Mouse (Mus musculus): Measurements from ENCODE around the gene Lifr. TPM values are rescaled to one million over a fixed set of nuclear protein-coding genes. Genes with fewer than 3 reads are reported as not detected.

Gene Lifr
- polyA plus RNA-seq, 1 experiment from 2014 or later, result 24.6 TPM

- ATAC-seq (ENCODE audit: insufficient number of reproducible peaks, low FRiP score, low TSS enrichment, low read depth), result no peak
- H3K27ac ChIP-seq (replicated peaks; ENCODE audit: low read depth, low read length), result no peak overlapping the region
- H3K4me2 ChIP-seq (ENCODE audit: low read depth, severe bottlenecking), result no peak overlapping the region
- H3K4me3 ChIP-seq (ENCODE audit: low read depth, low read length), result no peak overlapping the region
- H3K36me3 ChIP-seq (ENCODE audit: control insufficient read depth, insufficient read depth, low read length), result no peaks in the 10 kb centered on the region
- H3K4me1 ChIP-seq (ENCODE audit: control insufficient read depth, insufficient read depth, low read length), result peaks cover 7% of the 10 kb centered on the region
- H3K27me3 ChIP-seq (ENCODE audit: control insufficient read depth, insufficient read depth, low read length), result no peaks in the 10 kb centered on the region
- DNase-seq (ENCODE audit: low spot score), result no peak
- no peaks in the 10 kb centered on the region for H3K9me3 ChIP-seq (ENCODE audit: control insufficient read depth, low read length)
- WGBS, result 76% methylated on average over 2 of the region's 2 CpGs
- no peak overlapping the region for H3K9ac ChIP-seq (ENCODE audit: low read length)
Measured at GRCm38 (mm10) chr15:7060522-7060921, 29.9 kb upstream of the Lifr start.

GRCm38 (mm10) chr15:7061995-7062697 lies 28.3 kb upstream of the Lifr start:
- peak; percentile 40 for DNase-seq (ENCODE audit: low spot score)

DNA sequence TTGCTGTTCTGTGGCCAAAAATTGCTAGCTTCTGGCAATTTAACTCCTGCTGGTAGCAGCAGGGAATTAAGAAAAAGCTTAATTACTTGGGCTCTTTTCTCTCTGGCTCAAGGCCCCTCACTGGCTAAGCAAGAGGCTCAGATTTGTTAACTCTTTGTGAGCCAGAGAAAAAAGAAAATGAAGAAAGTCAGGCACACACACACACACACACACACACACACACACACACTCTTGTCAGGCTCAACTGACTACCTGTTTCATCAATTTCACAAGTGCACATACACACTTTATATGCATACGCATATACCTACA lies 27.8 kb upstream of the Lifr start:
- ATAC-seq (ENCODE audit: insufficient number of reproducible peaks, low FRiP score, low TSS enrichment, low read depth) (peak; percentile 21; the same call in 1 of the 2 replicates), DNase-seq (ENCODE audit: low spot score) (no peak)
- H3K4me2 ChIP-seq (ENCODE audit: low read depth, severe bottlenecking), result no peak overlapping the region
- no peaks in the 10 kb centered on the region for H3K9me3 ChIP-seq (ENCODE audit: control insufficient read depth, low read length)
- no peak overlapping the region for H3K4me3 ChIP-seq (ENCODE audit: low read depth, low read length)
- H3K9ac ChIP-seq (ENCODE audit: low read length), result no peak overlapping the region
- no peaks in the 10 kb centered on the region for H3K27me3 ChIP-seq (ENCODE audit: control insufficient read depth, insufficient read depth, low read length)
- no peaks in the 10 kb centered on the region for H3K36me3 ChIP-seq (ENCODE audit: control insufficient read depth, insufficient read depth, low read length)
- H3K4me1 ChIP-seq (ENCODE audit: control insufficient read depth, insufficient read depth, low read length), result peaks cover 7% of the 10 kb centered on the region
- 97% methylated on average over 1 of the region's 1 CpGs for WGBS
- no peak overlapping the region for H3K27ac ChIP-seq (replicated peaks; ENCODE audit: low read depth, low read length)

More at GRCm38 (mm10) chr15:7061995-7062697, 28.3 kb upstream of the Lifr start:
- 14% methylated on average over 4 of the region's 4 CpGs for WGBS
- Histone ChIP-seq H3K27me3 (ENCODE audit: control insufficient read depth, insufficient read depth, low read length) (no peaks in the 10 kb centered on the region), H3K36me3 (ENCODE audit: control insufficient read depth, insufficient read depth, low read length) (no peaks in the 10 kb centered on the region), H3K27ac (replicated peaks; ENCODE audit: low read depth, low read length) (peak overlapping the region; percentile 57), H3K4me2 (ENCODE audit: low read depth, severe bottlenecking) (no peak overlapping the region), H3K9ac (ENCODE audit: low read length) (no peak overlapping the region), H3K9me3 (ENCODE audit: control insufficient read depth, low read length) (no peaks in the 10 kb centered on the region), H3K4me1 (ENCODE audit: control insufficient read depth, insufficient read depth, low read length) (peaks cover 7% of the 10 kb centered on the region), H3K4me3 (ENCODE audit: low read depth, low read length) (no peak overlapping the region)
- peak; percentile 31; the same call in 1 of the 2 replicates for ATAC-seq (ENCODE audit: insufficient number of reproducible peaks, low FRiP score, low TSS enrichment, low read depth)

GRCm38 (mm10) chr15:7063521-7064240 lies 26.7 kb upstream of the Lifr start:
- no peak for ATAC-seq (ENCODE audit: insufficient number of reproducible peaks, low FRiP score, low TSS enrichment, low read depth)
- no peaks in the 10 kb centered on the region for H3K9me3 ChIP-seq (ENCODE audit: control insufficient read depth, low read length)
- H3K4me1 ChIP-seq (ENCODE audit: control insufficient read depth, insufficient read depth, low read length), result peaks cover 7% of the 10 kb centered on the region
- H3K4me3 ChIP-seq (ENCODE audit: low read depth, low read length), result no peak overlapping the region
- H3K9ac ChIP-seq (ENCODE audit: low read length), result no peak overlapping the region
- WGBS, result 70% methylated on average over 9 of the region's 9 CpGs
- no peak overlapping the region for H3K4me2 ChIP-seq (ENCODE audit: low read depth, severe bottlenecking)
- no peak for DNase-seq (ENCODE audit: low spot score)
- H3K27ac ChIP-seq (replicated peaks; ENCODE audit: low read depth, low read length), result no peak overlapping the region
- no peaks in the 10 kb centered on the region for H3K27me3 ChIP-seq (ENCODE audit: control insufficient read depth, insufficient read depth, low read length)
- no peaks in the 10 kb centered on the region for H3K36me3 ChIP-seq (ENCODE audit: control insufficient read depth, insufficient read depth, low read length)

DNA sequence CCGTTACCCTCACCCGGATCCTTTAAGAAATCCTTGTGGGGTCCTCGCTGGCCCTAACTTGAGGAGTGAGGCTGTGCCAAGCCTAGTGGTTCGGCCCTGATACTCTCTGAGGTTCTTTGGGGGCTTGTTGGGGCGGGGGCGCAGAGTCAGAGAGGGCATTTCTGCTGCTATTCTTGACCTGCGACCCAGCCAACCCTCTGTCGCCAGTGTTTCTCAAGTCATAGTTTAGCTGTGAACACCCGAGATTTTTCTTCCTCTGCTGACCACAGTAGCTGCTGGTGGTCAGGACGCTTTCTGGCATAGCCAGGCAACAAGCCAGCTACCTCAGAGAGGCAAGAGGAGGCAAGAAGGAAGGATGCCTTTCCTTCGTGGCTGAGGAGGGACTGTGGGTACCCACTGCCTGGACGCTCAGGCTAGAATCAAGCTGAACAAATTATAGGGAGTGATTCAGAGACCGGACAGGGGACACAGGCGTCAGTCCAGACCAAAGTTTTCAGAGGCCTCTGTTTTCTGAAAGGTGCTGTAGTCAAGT lies 25.4 kb upstream of the Lifr start:
- Histone ChIP-seq H3K27me3 (ENCODE audit: control insufficient read depth, insufficient read depth, low read length) (no peaks in the 10 kb centered on the region), H3K4me1 (ENCODE audit: control insufficient read depth, insufficient read depth, low read length) (peaks cover 7% of the 10 kb centered on the region), H3K4me3 (ENCODE audit: low read depth, low read length) (no peak overlapping the region), H3K4me2 (ENCODE audit: low read depth, severe bottlenecking) (no peak overlapping the region), H3K27ac (replicated peaks; ENCODE audit: low read depth, low read length) (no peak overlapping the region), H3K9ac (ENCODE audit: low read length) (no peak overlapping the region), H3K9me3 (ENCODE audit: control insufficient read depth, low read length) (no peaks in the 10 kb centered on the region), H3K36me3 (ENCODE audit: control insufficient read depth, insufficient read depth, low read length) (no peaks in the 10 kb centered on the region)
- ATAC-seq (ENCODE audit: insufficient number of reproducible peaks, low FRiP score, low TSS enrichment, low read depth) (no peak), DNase-seq (ENCODE audit: low spot score) (no peak)
- WGBS, result 87% methylated on average over 14 of the region's 14 CpGs

- Histone ChIP-seq H3K4me2 (ENCODE audit: low read depth, severe bottlenecking) (no peak overlapping the region), H3K27ac (replicated peaks; ENCODE audit: low read depth, low read length) (no peak overlapping the region), H3K9ac (ENCODE audit: low read length) (no peak overlapping the region), H3K27me3 (ENCODE audit: control insufficient read depth, insufficient read depth, low read length) (no peaks in the 10 kb centered on the region), H3K36me3 (ENCODE audit: control insufficient read depth, insufficient read depth, low read length) (no peaks in the 10 kb centered on the region), H3K4me1 (ENCODE audit: control insufficient read depth, insufficient read depth, low read length) (peaks cover 7% of the 10 kb centered on the region), H3K4me3 (ENCODE audit: low read depth, low read length) (no peak overlapping the region), H3K9me3 (ENCODE audit: control insufficient read depth, low read length) (no peaks in the 10 kb centered on the region)
- DNase-seq (ENCODE audit: low spot score), result no peak
- ATAC-seq (ENCODE audit: insufficient number of reproducible peaks, low FRiP score, low TSS enrichment, low read depth), result no peak
- 78% methylated on average over 5 of the region's 5 CpGs for WGBS
Measured at GRCm38 (mm10) chr15:7065624-7066023, 24.8 kb upstream of the Lifr start.

GRCm38 (mm10) chr15:7066752-7067151 lies 23.7 kb upstream of the Lifr start:
- WGBS, result 90% methylated on average over 3 of the region's 3 CpGs
- DNase-seq (ENCODE audit: low spot score), result no peak
- Histone ChIP-seq H3K4me3 (ENCODE audit: low read depth, low read length) (no peak overlapping the region), H3K4me2 (ENCODE audit: low read depth, severe bottlenecking) (no peak overlapping the region), H3K9ac (ENCODE audit: low read length) (no peak overlapping the region), H3K27me3 (ENCODE audit: control insufficient read depth, insufficient read depth, low read length) (no peaks in the 10 kb centered on the region), H3K27ac (replicated peaks; ENCODE audit: low read depth, low read length) (no peak overlapping the region), H3K36me3 (ENCODE audit: control insufficient read depth, insufficient read depth, low read length) (no peaks in the 10 kb centered on the region), H3K4me1 (ENCODE audit: control insufficient read depth, insufficient read depth, low read length) (peaks cover 7% of the 10 kb centered on the region), H3K9me3 (ENCODE audit: control insufficient read depth, low read length) (no peaks in the 10 kb centered on the region)
- ATAC-seq (ENCODE audit: insufficient number of reproducible peaks, low FRiP score, low TSS enrichment, low read depth), result no peak

- H3K4me2 ChIP-seq (ENCODE audit: low read depth, severe bottlenecking), result no peak overlapping the region
- H3K27ac ChIP-seq (replicated peaks; ENCODE audit: low read depth, low read length), result no peak overlapping the region
- H3K4me3 ChIP-seq (ENCODE audit: low read depth, low read length), result no peak overlapping the region
- no peaks in the 10 kb centered on the region for H3K36me3 ChIP-seq (ENCODE audit: control insufficient read depth, insufficient read depth, low read length)
- DNase-seq (ENCODE audit: low spot score) (no peak), ATAC-seq (ENCODE audit: insufficient number of reproducible peaks, low FRiP score, low TSS enrichment, low read depth) (no peak)
- no peaks in the 10 kb centered on the region for H3K4me1 ChIP-seq (ENCODE audit: control insufficient read depth, insufficient read depth, low read length)
- whole genome bisulfite sequencing, result 72% methylated on average over 7 of the region's 7 CpGs
- H3K9ac ChIP-seq (ENCODE audit: low read length), result no peak overlapping the region
- H3K27me3 ChIP-seq (ENCODE audit: control insufficient read depth, insufficient read depth, low read length), result no peaks in the 10 kb centered on the region
- H3K9me3 ChIP-seq (ENCODE audit: control insufficient read depth, low read length), result no peaks in the 10 kb centered on the region
Measured at GRCm38 (mm10) chr15:7069374-7069773, 21.0 kb upstream of the Lifr start.

Measured in limb, embryonic 11.5 days (tissue).